Mouse (Mus musculus): ENCODE data around the gene Rffl. TPM values are rescaled to one million over a fixed set of nuclear protein-coding genes. Genes with fewer than 3 reads are reported as not detected.
A peak's percentile ranks its signal among the peaks of the same experiment; 100 is the strongest.

The Rffl gene
- polyA plus RNA-seq, 1 experiment from 2014 or later, result 16.6 TPM

DNA sequence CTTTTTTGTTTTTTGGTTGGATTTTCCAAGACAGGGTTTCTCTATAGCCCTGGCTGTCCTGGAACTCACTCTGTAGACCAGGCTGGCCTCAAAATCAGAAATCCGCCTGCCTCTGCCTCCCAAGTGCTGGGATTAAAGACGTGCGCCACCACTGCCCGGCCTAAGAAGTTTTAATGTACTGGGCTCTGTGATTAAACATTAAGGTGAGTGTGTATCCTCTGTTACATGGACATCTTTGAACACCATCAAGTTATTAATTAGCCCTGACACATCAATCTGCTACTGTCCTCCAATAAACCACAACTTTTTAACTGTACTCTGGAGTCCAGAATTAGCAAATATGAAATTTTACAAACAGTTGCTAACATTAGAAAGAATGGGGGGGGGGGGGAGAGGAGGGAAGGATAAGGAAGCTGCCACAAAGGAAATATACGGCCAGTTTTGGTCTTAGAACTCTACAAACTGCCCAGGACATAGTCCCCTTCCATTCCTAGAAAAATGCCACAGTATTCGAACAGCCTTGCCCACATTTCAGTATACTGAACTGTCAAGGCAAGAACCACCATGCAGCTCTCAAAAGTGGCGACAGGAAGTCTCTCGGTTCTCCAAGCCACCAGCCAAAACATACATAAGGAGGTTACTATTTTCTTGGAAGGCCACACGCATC is 1.4 kb downstream of the Rffl start:
- H3K4me3 ChIP-seq (replicated peaks), result peak overlapping the region; percentile 87
- no peaks in the 10 kb centered on the region for H3K27me3 ChIP-seq
- WGBS, result 80% methylated on average over 9 of the region's 9 CpGs
- H3K27ac ChIP-seq, result no peak overlapping the region
- no peak overlapping the region for H3K9ac ChIP-seq
- no peak for ATAC-seq (ENCODE audit: low FRiP score)
- H3K9me3 ChIP-seq, result no peaks in the 10 kb centered on the region
- H3K36me3 ChIP-seq (replicated peaks), result no peaks in the 10 kb centered on the region
- H3K4me1 ChIP-seq, result peaks cover 13% of the 10 kb centered on the region; the same call in 1 of the 2 replicates
- peak overlapping the region; percentile 80 for H3K4me2 ChIP-seq

DNA sequence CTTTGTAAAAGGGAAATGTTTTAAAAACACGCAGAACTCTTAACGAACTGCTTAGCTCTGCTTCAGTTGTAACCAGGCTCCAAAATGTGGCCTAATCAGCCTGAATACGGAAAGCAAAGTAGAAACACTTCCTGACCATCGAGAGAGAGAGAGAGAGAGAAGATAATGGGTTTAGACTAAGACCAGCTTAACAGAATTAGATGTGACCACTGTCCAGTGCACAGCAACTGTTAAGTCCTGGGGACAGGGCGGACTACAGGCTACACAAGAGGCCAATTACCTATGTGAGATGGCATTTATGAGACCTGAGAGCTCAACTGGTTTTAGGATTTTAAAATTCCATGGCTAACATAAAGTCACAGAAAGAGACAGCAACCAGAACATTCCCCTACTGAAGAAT is 3.1 kb downstream of the Rffl start:
- Histone ChIP-seq H3K27me3 (no peaks in the 10 kb centered on the region), H3K4me1 (peaks cover 23% of the 10 kb centered on the region), H3K9ac (no peak overlapping the region), H3K9me3 (no peaks in the 10 kb centered on the region), H3K27ac (no peak overlapping the region), H3K4me3 (replicated peaks) (no peak overlapping the region), H3K4me2 (no peak overlapping the region), H3K36me3 (replicated peaks) (no peaks in the 10 kb centered on the region)
- WGBS, result 62% methylated on average over 5 of the region's 5 CpGs
- no peak for ATAC-seq (ENCODE audit: low FRiP score)

DNA sequence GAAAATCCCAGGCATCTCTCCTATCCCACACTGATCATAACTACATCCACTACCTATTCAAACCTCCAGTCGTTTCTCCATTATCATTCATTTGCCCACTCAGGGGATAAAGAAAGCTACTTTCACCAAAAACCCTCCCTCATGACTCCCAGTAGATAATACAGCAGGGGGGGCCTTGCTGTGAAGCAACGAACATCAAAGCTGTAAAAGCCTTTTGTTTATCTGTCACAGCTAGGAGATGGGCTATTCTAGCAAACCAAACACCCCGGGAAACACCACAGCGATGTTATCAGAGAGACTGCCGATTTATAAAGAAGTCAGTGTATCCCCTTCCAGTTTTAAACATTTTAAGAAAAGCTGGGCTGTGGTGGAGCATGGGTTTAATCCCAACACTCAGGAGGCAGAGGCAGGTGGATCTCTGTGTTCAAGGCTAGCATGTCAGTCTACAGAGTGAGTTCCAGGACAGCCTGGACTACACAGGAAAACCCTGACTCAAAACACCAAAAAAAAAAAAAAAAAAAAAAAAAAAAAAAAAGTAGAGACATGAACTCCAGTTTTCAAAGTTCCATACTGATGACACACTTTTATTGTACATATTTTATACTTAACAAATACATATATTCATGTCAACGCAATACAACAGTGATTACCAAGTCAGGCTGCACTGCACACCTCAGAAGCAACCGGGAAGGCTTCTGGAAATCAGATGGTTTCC is 4.0 kb downstream of the Rffl start:
- no peaks in the 10 kb centered on the region for H3K36me3 ChIP-seq (replicated peaks)
- no peaks in the 10 kb centered on the region for H3K27me3 ChIP-seq
- no peak overlapping the region for H3K9ac ChIP-seq
- 0 out of 2 replicates have a peak overlapping the region, but pooled peaks have one; percentile 2 for H3K27ac ChIP-seq
- WGBS, result 28% methylated on average over 7 of the region's 7 CpGs
- H3K4me3 ChIP-seq (replicated peaks), result no peak overlapping the region
- H3K9me3 ChIP-seq, result no peaks in the 10 kb centered on the region
- ATAC-seq (ENCODE audit: low FRiP score), result no peak
- peaks cover 33% of the 10 kb centered on the region for H3K4me1 ChIP-seq
- H3K4me2 ChIP-seq, result no peak overlapping the region

DNA sequence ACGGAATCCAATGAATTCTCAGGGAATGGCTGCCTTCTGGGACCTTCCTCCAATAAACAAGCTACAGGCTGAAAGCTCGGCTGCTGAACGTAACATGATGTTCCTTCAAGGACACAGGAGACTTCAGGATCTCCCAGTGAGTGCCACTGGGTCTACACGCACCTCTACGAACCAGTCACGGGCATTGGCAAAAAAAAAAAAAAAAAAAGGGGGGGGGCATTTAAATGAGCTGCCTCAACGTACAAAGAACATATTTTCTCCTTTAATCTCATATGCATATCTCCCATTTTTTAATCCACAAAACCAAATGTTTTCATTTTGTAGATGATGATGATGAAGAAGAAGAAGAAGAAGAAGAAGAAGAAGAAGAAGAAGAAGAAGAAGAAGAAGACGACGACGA is 5.1 kb downstream of the Rffl start:
- H3K4me1 ChIP-seq, result peaks cover 40% of the 10 kb centered on the region
- no peaks in the 10 kb centered on the region for H3K9me3 ChIP-seq
- H3K36me3 ChIP-seq (replicated peaks), result no peaks in the 10 kb centered on the region
- 90% methylated on average over 10 of the region's 10 CpGs for WGBS
- no peak for ATAC-seq (ENCODE audit: low FRiP score)
- H3K9ac ChIP-seq, result no peak overlapping the region
- no peak overlapping the region for H3K27ac ChIP-seq
- H3K4me2 ChIP-seq, result no peak overlapping the region
- H3K27me3 ChIP-seq, result no peaks in the 10 kb centered on the region
- H3K4me3 ChIP-seq (replicated peaks), result no peak overlapping the region

DNA sequence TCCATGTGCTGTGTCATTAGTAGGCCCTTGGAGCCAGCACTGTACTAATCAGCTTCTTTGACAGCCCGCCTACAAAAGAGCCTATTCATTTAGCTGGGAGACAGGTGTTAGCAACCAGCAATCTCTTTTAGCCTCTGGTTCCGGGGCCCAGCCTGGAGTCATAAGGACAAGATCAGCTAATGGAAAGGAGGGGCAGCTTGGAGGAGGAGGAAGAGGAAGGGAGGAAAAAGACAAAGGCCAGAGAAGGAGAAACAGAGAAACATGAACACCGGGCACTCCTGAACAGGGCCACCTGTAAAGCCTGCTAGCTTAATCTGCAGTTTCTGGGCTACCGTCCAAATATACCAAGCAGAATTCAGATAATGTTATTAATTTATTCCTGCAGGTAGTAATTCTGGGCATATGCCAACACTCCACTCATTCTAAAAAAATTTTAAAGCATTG is 7.5 kb downstream of the Rffl start:
- H3K9ac ChIP-seq, result no peak overlapping the region
- H3K4me2 ChIP-seq, result no peak overlapping the region
- H3K36me3 ChIP-seq (replicated peaks), result no peaks in the 10 kb centered on the region
- no peaks in the 10 kb centered on the region for H3K27me3 ChIP-seq
- peak overlapping the region; percentile 71 for H3K27ac ChIP-seq
- H3K4me3 ChIP-seq (replicated peaks), result no peak overlapping the region
- H3K4me1 ChIP-seq, result peaks cover 34% of the 10 kb centered on the region
- no peaks in the 10 kb centered on the region for H3K9me3 ChIP-seq
- 12% methylated on average over 4 of the region's 4 CpGs for WGBS
- peak; percentile 83; the same call in 1 of the 2 replicates for ATAC-seq (ENCODE audit: low FRiP score)

DNA sequence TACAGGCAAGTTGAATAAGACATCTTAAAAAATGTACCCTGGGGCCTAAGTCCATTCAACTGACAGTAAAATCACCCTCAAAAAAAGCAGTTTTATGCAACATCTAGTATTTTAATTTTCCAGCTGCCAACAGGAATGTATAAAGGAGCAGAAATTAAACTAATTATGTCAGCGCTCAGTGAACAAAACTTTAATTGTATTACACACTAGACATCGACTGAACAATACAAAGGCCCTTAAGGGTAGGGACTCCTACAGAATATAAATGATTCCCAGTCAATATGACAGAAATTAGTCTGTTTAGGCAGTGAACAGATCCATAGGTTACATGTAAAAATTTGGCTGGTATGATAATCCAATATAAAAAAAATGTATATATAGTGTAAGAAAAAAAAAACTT is 8.0 kb downstream of the Rffl start:
- peak overlapping the region; percentile 76 for H3K27ac ChIP-seq
- 16% methylated on average over 2 of the region's 2 CpGs for WGBS
- 0 out of 2 replicates have a peak overlapping the region, but pooled peaks have one; percentile 6 for H3K4me2 ChIP-seq
- H3K4me1 ChIP-seq, result peaks cover 34% of the 10 kb centered on the region
- H3K9ac ChIP-seq, result no peak overlapping the region
- H3K36me3 ChIP-seq (replicated peaks), result no peaks in the 10 kb centered on the region
- H3K4me3 ChIP-seq (replicated peaks), result no peak overlapping the region
- no peaks in the 10 kb centered on the region for H3K9me3 ChIP-seq
- no peaks in the 10 kb centered on the region for H3K27me3 ChIP-seq
- peak; percentile 36; the same call in 1 of the 2 replicates for ATAC-seq (ENCODE audit: low FRiP score)

DNA sequence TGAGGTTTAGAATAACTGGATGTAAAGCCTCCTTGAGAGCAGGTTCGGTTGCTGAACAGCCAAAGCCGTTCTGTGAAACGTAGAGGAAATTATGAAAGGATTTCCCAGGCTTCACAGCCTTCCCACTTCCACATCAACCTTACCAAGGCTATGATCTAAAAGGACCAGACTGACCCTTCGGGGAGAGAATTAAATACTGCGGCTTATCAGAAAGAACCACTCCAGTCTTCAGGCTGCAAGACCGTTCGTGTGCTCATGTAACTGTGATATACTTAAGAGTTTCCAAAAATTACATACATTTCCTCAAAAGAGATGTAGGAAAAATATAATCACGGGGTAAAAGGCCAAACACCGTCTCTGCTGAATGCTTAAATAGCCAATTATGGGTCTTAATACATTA is 8.4 kb downstream of the Rffl start:
- Histone ChIP-seq H3K27me3 (no peaks in the 10 kb centered on the region), H3K4me2 (0 out of 2 replicates have a peak overlapping the region, but pooled peaks have one; percentile 6), H3K9me3 (no peaks in the 10 kb centered on the region), H3K36me3 (replicated peaks) (no peaks in the 10 kb centered on the region), H3K4me3 (replicated peaks) (no peak overlapping the region), H3K4me1 (peaks cover 34% of the 10 kb centered on the region), H3K9ac (no peak overlapping the region), H3K27ac (peak overlapping the region; percentile 76)
- ATAC-seq (ENCODE audit: low FRiP score), result 0 out of 2 replicates have a peak, but pooled peaks have one; percentile 3
- 30% methylated on average over 9 of the region's 9 CpGs for WGBS

DNA sequence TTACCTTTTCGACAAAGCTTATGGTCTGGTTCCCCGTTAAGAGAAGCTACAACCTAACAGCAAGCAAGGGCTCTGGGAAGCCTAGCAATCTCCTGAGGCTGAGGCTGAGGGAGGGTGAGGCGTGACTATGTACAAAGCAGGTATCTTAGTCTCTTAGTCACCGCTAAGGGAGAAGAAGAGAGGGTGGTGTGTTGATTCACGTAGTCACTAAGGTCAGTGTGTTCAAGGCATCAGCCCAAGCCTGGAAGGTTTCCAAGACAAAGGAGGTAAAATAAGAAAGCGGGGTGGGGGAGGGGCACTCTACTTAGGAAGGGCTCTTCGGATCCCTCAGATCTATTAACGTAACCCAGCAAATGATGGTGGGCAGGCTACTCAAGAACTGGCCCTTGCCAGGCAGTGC is 9.5 kb downstream of the Rffl start:
- Histone ChIP-seq H3K36me3 (replicated peaks) (no peaks in the 10 kb centered on the region), H3K27me3 (no peaks in the 10 kb centered on the region), H3K27ac (peak overlapping the region; percentile 1; the same call in 1 of the 2 replicates), H3K9ac (no peak overlapping the region), H3K4me1 (peaks cover 30% of the 10 kb centered on the region), H3K9me3 (no peaks in the 10 kb centered on the region), H3K4me3 (replicated peaks) (no peak overlapping the region), H3K4me2 (no peak overlapping the region)
- 66% methylated on average over 8 of the region's 8 CpGs for WGBS
- ATAC-seq (ENCODE audit: low FRiP score), result no peak

DNA sequence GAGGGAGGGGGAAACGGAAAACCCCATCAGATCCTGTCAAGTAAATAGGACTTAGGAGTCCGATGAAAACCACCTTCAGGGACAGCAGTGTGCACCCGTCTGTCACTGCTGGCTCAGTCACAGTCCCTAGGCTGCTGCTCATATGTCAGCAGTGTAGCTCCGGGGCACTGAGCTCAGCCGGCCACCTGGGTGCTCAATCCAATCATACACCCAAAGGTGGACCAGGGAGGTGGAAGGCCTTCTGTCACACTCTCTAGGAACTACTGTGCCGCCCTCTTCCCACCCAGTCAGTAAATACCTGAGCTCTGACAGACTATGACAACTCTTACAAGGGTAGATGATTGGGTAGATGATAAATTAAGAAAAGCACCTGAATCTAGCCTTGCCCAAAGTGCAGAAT is 10.3 kb downstream of the Rffl start:
- Histone ChIP-seq H3K36me3 (replicated peaks) (no peaks in the 10 kb centered on the region), H3K4me2 (no peak overlapping the region), H3K27me3 (no peaks in the 10 kb centered on the region), H3K4me3 (replicated peaks) (no peak overlapping the region), H3K27ac (no peak overlapping the region), H3K9ac (no peak overlapping the region), H3K4me1 (peaks cover 33% of the 10 kb centered on the region), H3K9me3 (no peaks in the 10 kb centered on the region)
- no peak for ATAC-seq (ENCODE audit: low FRiP score)
- 93% methylated on average over 6 of the region's 6 CpGs for WGBS

DNA sequence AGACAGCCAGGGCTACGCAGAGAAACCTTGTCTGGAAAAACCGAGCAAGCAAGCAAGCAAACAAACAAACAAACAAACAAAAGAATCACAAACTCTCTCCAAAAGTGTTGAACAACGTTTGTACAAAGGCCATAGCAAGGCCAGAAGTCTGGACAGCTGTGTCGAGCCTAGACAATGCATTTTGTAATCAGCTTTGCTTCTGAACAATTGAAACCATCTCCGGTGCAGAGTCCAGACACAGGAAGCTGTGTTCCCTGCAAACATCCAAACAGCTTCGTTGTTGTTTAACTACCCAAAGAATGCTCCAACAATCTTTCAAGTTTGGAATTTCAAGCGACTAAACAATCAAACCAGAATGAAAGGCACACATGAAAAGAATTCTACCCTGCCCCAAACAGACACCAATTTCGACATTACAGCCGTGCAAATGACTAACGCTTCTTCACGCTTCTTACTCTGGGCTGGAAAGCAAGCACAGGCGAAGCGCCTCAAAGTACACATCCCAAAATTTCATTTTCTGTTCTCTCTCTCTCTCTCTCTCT is 13.6 kb downstream of the Rffl start:
- no peak overlapping the region for H3K27ac ChIP-seq

DNA sequence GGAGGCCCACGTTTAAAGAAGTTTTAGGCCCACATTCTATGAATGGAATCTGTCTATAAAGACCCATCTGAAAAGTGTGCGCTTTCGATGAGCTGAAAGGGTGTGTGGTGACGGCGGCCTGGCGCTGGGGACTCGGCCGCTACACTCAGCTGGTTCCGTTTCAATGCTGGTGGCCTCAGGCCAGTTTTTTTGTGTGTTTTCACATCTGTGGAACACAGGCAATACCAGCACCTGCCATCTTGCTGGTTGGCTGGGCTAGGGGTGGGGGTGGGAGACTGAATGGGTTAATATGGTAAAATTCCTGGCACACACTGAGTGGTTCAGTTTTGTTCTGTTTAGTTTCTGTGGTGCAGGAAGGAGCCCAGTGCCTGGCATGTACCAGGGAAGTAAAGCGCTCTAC is 15.0 kb downstream of the Rffl start:
- Histone ChIP-seq H3K9ac (no peak overlapping the region), H3K4me3 (replicated peaks) (no peak overlapping the region), H3K27ac (peak overlapping the region; percentile 68; the same call in 1 of the 2 replicates), H3K36me3 (replicated peaks) (no peaks in the 10 kb centered on the region), H3K9me3 (no peaks in the 10 kb centered on the region), H3K4me2 (no peak overlapping the region), H3K27me3 (no peaks in the 10 kb centered on the region), H3K4me1 (peaks cover 20% of the 10 kb centered on the region; the same call in 1 of the 2 replicates)
- WGBS, result 41% methylated on average over 10 of the region's 10 CpGs
- ATAC-seq (ENCODE audit: low FRiP score), result 0 out of 2 replicates have a peak, but pooled peaks have one; percentile 63

More for the DNA sequence above, 13.6 kb downstream of the Rffl start:
- Histone ChIP-seq H3K27me3 (no peaks in the 10 kb centered on the region), H3K4me2 (no peak overlapping the region), H3K4me1 (peaks cover 22% of the 10 kb centered on the region), H3K36me3 (replicated peaks) (no peaks in the 10 kb centered on the region), H3K9me3 (no peaks in the 10 kb centered on the region), H3K4me3 (replicated peaks) (no peak overlapping the region), H3K9ac (no peak overlapping the region)
- 81% methylated on average over 13 of the region's 13 CpGs for WGBS
- no peak for ATAC-seq (ENCODE audit: low FRiP score)

DNA sequence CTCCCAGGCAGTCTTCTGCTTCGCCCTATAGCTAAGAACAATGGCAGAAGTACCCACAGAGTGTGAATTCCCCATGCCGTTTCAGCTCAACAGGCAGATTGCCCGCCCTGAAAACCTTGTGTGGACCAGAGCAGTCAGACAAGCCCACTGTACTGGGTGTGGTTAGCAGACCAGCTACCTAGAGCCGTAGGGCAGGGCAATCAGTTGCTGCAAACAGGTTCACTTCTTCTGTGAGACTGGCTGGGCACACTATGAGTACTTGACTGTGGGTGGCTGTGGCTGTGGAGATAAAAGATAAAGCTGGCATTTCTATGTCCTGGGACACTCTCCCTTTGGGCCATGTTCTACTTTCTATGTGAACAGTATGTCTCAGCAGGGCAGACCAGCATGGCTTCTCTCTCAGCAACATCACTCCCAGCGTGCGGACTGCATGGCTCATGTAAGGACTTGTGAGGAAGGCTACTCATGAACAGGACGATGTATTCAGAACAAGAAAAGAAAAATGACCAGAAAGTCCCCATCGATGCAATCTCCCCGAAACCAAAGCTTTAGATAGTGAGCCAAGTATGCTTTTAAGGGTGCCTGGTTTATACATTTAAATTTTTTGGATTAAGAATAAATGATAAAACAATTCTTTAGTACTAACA is 15.6 kb downstream of the Rffl start:
- ATAC-seq (ENCODE audit: low FRiP score), result no peak
- H3K27ac ChIP-seq, result no peak overlapping the region

More for the DNA sequence above, 15.6 kb downstream of the Rffl start:
- WGBS, result 76% methylated on average over 9 of the region's 9 CpGs
- H3K27me3 ChIP-seq, result no peaks in the 10 kb centered on the region
- peaks cover 26% of the 10 kb centered on the region for H3K4me1 ChIP-seq
- H3K9ac ChIP-seq, result no peak overlapping the region
- H3K36me3 ChIP-seq (replicated peaks), result no peaks in the 10 kb centered on the region
- H3K4me3 ChIP-seq (replicated peaks), result no peak overlapping the region
- no peaks in the 10 kb centered on the region for H3K9me3 ChIP-seq
- H3K4me2 ChIP-seq, result no peak overlapping the region
